Mouse (Mus musculus) MEL (cell line): Measurements from ENCODE around the gene Acot11. TPM values are rescaled to one million over a fixed set of nuclear protein-coding genes. Genes with fewer than 3 reads are reported as not detected.

Experiments
- DNase-seq: peaks from one replicate; pipeline ENCODE4 v3.0.0; 2011; ENCODE audit warnings: low read depth, low spot score
- H3K27ac ChIP-seq: 2 replicates; pipeline ENCODE4 v1.5.1; 2012; ENCODE audit warnings: low read depth, mild to moderate bottlenecking, control low read depth, low read length, moderate library complexity; ENCODE audit not compliant: control insufficient read depth
- H3K27me3 ChIP-seq, 2 experiments: fragments of 150-350 bp in 1 of 2; sonication (generic) in 1 of 2; 2 replicates each; pipeline ENCODE4 v1.6.1; 2012; ENCODE audit warnings: low read length in 2 of 2, mild to moderate bottlenecking in 2 of 2, improper control_type of control experiment in 1 of 2, moderate library complexity in 1 of 2; ENCODE audit not compliant: insufficient read depth in 2 of 2, control insufficient read depth in 1 of 2
- H3K36me3 ChIP-seq, 2 experiments: 2 replicates each; pipeline ENCODE4 v1.6.1; 2012 to 2014; ENCODE audit warnings: low read length in 2 of 2, improper control_type of control experiment in 1 of 2, inconsistent platforms in 1 of 2, mild to moderate bottlenecking in 1 of 2; ENCODE audit not compliant: insufficient read depth in 2 of 2, control insufficient read depth in 1 of 2
- H3K4me1 ChIP-seq, 2 experiments: fragments of 150-350 bp in 1 of 2; sonication (generic) in 1 of 2; 2 replicates each; pipeline ENCODE4 v1.6.1; 2012; ENCODE audit warnings: low read length in 2 of 2, improper control_type of control experiment in 1 of 2, mild to moderate bottlenecking in 1 of 2; ENCODE audit not compliant: insufficient read depth in 2 of 2, control insufficient read depth in 1 of 2
- H3K4me3 ChIP-seq, 2 experiments: fragments of 150-350 bp in 1 of 2; sonication (generic) in 1 of 2; 2 replicates each; pipeline ENCODE4 v1.5.1; 2012; ENCODE audit warnings: low read depth in 2 of 2, low read length in 2 of 2, mild to moderate bottlenecking in 2 of 2, moderate library complexity in 2 of 2, control low read depth in 1 of 2, improper control_type of control experiment in 1 of 2; ENCODE audit not compliant: control insufficient read depth in 1 of 2, insufficient read depth in 1 of 2
- H3K79me2 ChIP-seq: 2 replicates; pipeline ENCODE4 v1.6.1; 2012; ENCODE audit warnings: mild to moderate bottlenecking, low read length, moderate library complexity; ENCODE audit not compliant: control insufficient read depth, poor library complexity, insufficient read depth
- H3K9ac ChIP-seq: 2 replicates; pipeline ENCODE4 v1.6.1; 2012; ENCODE audit warnings: low read depth, mild to moderate bottlenecking, control low read depth, low read length, moderate library complexity; ENCODE audit not compliant: control insufficient read depth, poor library complexity, severe bottlenecking
- H3K9me3 ChIP-seq: fragments of 150-350 bp; sonication (generic); replicated peaks from 2 replicates; pipeline ENCODE4 v1.6.1; 2012; ENCODE audit warnings: mild to moderate bottlenecking, low read length, improper control_type of control experiment, moderate library complexity; ENCODE audit not compliant: insufficient read depth
- EP300 ChIP-seq, 2 experiments: IDR thresholded peaks; 2 replicates each; pipeline ENCODE4 v1.6.1; 2011; ENCODE audit warnings: improper control_type of control experiment in 2 of 2, low read length in 2 of 2, low read depth in 1 of 2, mild to moderate bottlenecking in 1 of 2
- HCFC1 ChIP-seq: IDR thresholded peaks from 2 replicates; pipeline ENCODE4 v1.6.1; 2012; ENCODE audit warnings: low read depth, mild to moderate bottlenecking, inconsistent platforms, low read length, improper control_type of control experiment, moderate library complexity
- MAZ ChIP-seq: IDR thresholded peaks from 2 replicates; pipeline ENCODE4 v1.6.1; 2012; ENCODE audit warnings: low read depth, mild to moderate bottlenecking, inconsistent platforms, low read length, improper control_type of control experiment
- MXI1 ChIP-seq: IDR thresholded peaks from 2 replicates; pipeline ENCODE4 v1.6.1; 2011; ENCODE audit warnings: mild to moderate bottlenecking, low read depth, low read length, improper control_type of control experiment
- NELFE ChIP-seq: IDR thresholded peaks from 2 replicates; pipeline ENCODE4 v1.6.1; 2011; ENCODE audit warnings: low read depth, low read length, improper control_type of control experiment
- POLR2A ChIP-seq, 2 experiments: IDR thresholded peaks; 2 replicates each; pipeline ENCODE4 v1.6.1; 2011 to 2012; ENCODE audit warnings: low read length in 2 of 2, mild to moderate bottlenecking in 2 of 2, control low read depth in 1 of 2, improper control_type of control experiment in 1 of 2, low read depth in 1 of 2, moderate library complexity in 1 of 2; ENCODE audit not compliant: control insufficient read depth in 1 of 2, insufficient read depth in 1 of 2, poor library complexity in 1 of 2
- RAD21 ChIP-seq: IDR thresholded peaks from 2 replicates; pipeline ENCODE4 v1.6.1; 2011; ENCODE audit warnings: mild to moderate bottlenecking, low read depth, low read length, improper control_type of control experiment
- RCOR1 ChIP-seq: IDR thresholded peaks from 2 replicates; pipeline ENCODE4 v1.6.1; 2012; ENCODE audit warnings: low read depth, mild to moderate bottlenecking, inconsistent platforms, low read length, improper control_type of control experiment
- SIN3A ChIP-seq: IDR thresholded peaks from 2 replicates; pipeline ENCODE4 v1.6.1; 2012; ENCODE audit warnings: low read length, improper control_type of control experiment, inconsistent platforms
- SMC3 ChIP-seq: IDR thresholded peaks from 2 replicates; pipeline ENCODE4 v1.6.1; 2011; ENCODE audit warnings: low read depth, low read length, improper control_type of control experiment
- ZC3H11A ChIP-seq: IDR thresholded peaks from 2 replicates; pipeline ENCODE4 v1.6.1; 2012; ENCODE audit warnings: low read depth, mild to moderate bottlenecking, inconsistent platforms, low read length, improper control_type of control experiment
- ZKSCAN1 ChIP-seq: IDR thresholded peaks from 2 replicates; pipeline ENCODE4 v1.6.1; 2012; ENCODE audit warnings: low read depth, mild to moderate bottlenecking, inconsistent platforms, low read length, improper control_type of control experiment, moderate library complexity
- ZNF384 ChIP-seq: IDR thresholded peaks from 2 replicates; pipeline ENCODE4 v1.6.1; 2012; ENCODE audit warnings: low read depth, mild to moderate bottlenecking, inconsistent platforms, low read length, improper control_type of control experiment
- polyA plus RNA-seq, 2 experiments: library from polyadenylated mRNA; stranded (reverse) in 1 of 2; unstranded in 1 of 2; fragments of >175 nt in 1 of 2; fragments of >200 nt in 1 of 2; gene quantifications; 2 replicates each; pipeline versions ENCODE4 v1.2.1 to v1.2.4; 2012; ENCODE audit warnings: low replicate concordance in 2 of 2, low read depth in 1 of 2; ENCODE audit not compliant: insufficient read length in 2 of 2, insufficient read depth in 1 of 2, missing spikeins in 1 of 2
- total RNA-seq: library from RNA; depleted of rRNA; stranded (reverse); fragments of 300-350 nt; gene quantifications from 2 replicates; pipeline ENCODE4 v1.2.3, GENCODE M21; 2012

The Acot11 gene
- total and polyA plus RNA-seq, 3 experiments: 1.5 to 2.5 TPM; not detected in 1

GRCm38 (mm10) chr4:106838548-106839253 lies 33.9 kb upstream of the Acot11 start (continued):
- TF ChIP-seq MAZ (peak; percentile 98), POLR2A (IDR thresholded peaks at IDR 0.05; ENCODE audit: control insufficient read depth in 1 of 2, insufficient read depth in 1 of 2, low read depth in 1 of 2, low read length in 2 of 2, poor library complexity in 1 of 2) (peak in 1 of 2 experiments; percentile 36; a peak in 1 of 4 replicates), ZNF384 (0 out of 2 replicates have a peak, but pooled peaks have one; percentile 23), HCFC1 (peak; percentile 25; the same call in 1 of the 2 replicates), MXI1 (peak; percentile 72), SIN3A (peak; percentile 59; the same call in 1 of the 2 replicates), RAD21 (peak; percentile 86), SMC3 (peak; percentile 83), NELFE (peak; percentile 25; the same call in 1 of the 2 replicates)

DNA sequence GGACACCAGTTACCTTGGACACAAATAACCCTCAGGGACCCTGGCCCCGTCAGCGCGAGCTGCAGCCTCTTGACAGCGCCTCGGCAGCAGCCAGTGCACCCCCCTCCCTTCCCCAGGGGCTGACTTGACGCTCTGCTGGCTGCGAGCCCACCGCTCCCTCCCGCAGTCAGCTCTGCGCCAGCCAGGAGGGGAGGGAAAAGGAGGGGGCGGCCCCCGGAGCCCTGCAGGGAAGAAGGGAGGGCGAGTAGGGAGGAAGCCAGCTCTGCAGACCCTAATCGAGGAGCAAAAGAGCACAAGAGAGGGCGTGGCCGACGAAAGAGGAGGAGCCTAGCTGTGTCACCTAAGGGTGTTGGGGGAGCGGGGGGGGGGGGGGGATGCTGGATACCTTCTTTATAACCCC lies 33.2 kb upstream of the Acot11 start:
- H3K27me3 ChIP-seq: no peaks in the 10 kb centered on the region
- no peaks in the 10 kb centered on the region for H3K9me3 ChIP-seq
- TF ChIP-seq RCOR1: no peak
- TF ChIP-seq ZKSCAN1: no peak
- peak; percentile 21; the same call in 1 of the 2 replicates for TF ChIP-seq SIN3A
- TF ChIP-seq MXI1: peak; percentile 22; the same call in 1 of the 2 replicates
- TF ChIP-seq ZC3H11A: no peak
- TF ChIP-seq MAZ: peak; percentile 91; the same call in 1 of the 2 replicates
- H3K4me3 ChIP-seq: peak overlapping the region; percentile 40 to 52
- peaks cover 0 to 26% of the 10 kb centered on the region in 2 experiments; a peak in 3 of 4 replicates for H3K4me1 ChIP-seq
- peak; percentile 74 for DNase-seq
- peaks cover 0 to 8% of the 10 kb centered on the region in 2 experiments; a peak in 2 of 4 replicates for H3K36me3 ChIP-seq
- peak overlapping the region; percentile 52 for H3K9ac ChIP-seq
- H3K79me2 ChIP-seq: peaks cover 2% of the 10 kb centered on the region; the same call in 1 of the 2 replicates
- peak overlapping the region; percentile 22 for H3K27ac ChIP-seq

GRCm38 (mm10) chr4:106837425-106837824 lies 32.6 kb upstream of the Acot11 start:
- Histone ChIP-seq H3K4me1 (peaks cover 0 to 26% of the 10 kb centered on the region in 2 experiments; a peak in 3 of 4 replicates), H3K27me3 (no peaks in the 10 kb centered on the region), H3K79me2 (peaks cover 2% of the 10 kb centered on the region; the same call in 1 of the 2 replicates), H3K36me3 (peaks cover 0 to 8% of the 10 kb centered on the region in 2 experiments; a peak in 2 of 4 replicates), H3K4me3 (peak overlapping the region; percentile 40 to 47), H3K27ac (peak overlapping the region; percentile 22; the same call in 1 of the 2 replicates), H3K9ac (peak overlapping the region; percentile 52; the same call in 1 of the 2 replicates), H3K9me3 (no peaks in the 10 kb centered on the region)
- TF ChIP-seq MAZ (no peak), SIN3A (0 out of 2 replicates have a peak, but pooled peaks have one; percentile 12), EP300 (IDR thresholded peaks at IDR 0.05; ENCODE audit: low read depth in 1 of 2, low read length in 2 of 2) (peak in 1 of 2 experiments; percentile 16; a peak in 1 of 4 replicates)
- peak; percentile 72 for DNase-seq
